Mouse (Mus musculus) right cerebral cortex, postnatal 14 days (tissue): Measurements from ENCODE around the gene Slc25a11.
A peak's percentile ranks its signal among the peaks of the same experiment; 100 is the strongest.

Source experiments
- DNase-seq: peaks from one replicate; pipeline ENCODE4 v3.0.0; 2022

The Slc25a11 gene

GRCm38 (mm10) chr11:70619101-70619500 lies 28.2 kb downstream of the Slc25a11 start, which contains the start of gene Chrne:
Gene Chrne, minus strand, starts transcription at chr11:70619216.
- no peak for DNase-seq

GRCm38 (mm10) chr11:70615516-70616093 lies 31.7 kb downstream of the Slc25a11 start, which contains the start of gene 4930544D05Rik:
Gene 4930544D05Rik, plus strand, starts transcription at chr11:70615848.
- DNase-seq, result no peak

- DNase-seq, result no peak
Observed at GRCm38 (mm10) chr11:70615074-70615473, 32.2 kb downstream of the Slc25a11 start.

- no peak for DNase-seq
Observed at GRCm38 (mm10) chr11:70612505-70612904, 34.8 kb downstream of the Slc25a11 start.

GRCm38 (mm10) chr11:70610752-70611151 lies 36.5 kb downstream of the Slc25a11 start:
- DNase-seq, result no peak

- no peak for DNase-seq
Observed at GRCm38 (mm10) chr11:70608381-70609066, 38.8 kb downstream of the Slc25a11 start.

GRCm38 (mm10) chr11:70607611-70608010 lies 39.7 kb downstream of the Slc25a11 start:
- DNase-seq, result no peak

GRCm38 (mm10) chr11:70606717-70607116 lies 40.6 kb downstream of the Slc25a11 start:
- no peak for DNase-seq

- peak; percentile 69 for DNase-seq
Observed at GRCm38 (mm10) chr11:70605024-70605566, 42.2 kb downstream of the Slc25a11 start.

GRCm38 (mm10) chr11:70598451-70598953 lies 48.8 kb downstream of the Slc25a11 start:
- no peak for DNase-seq

- no peak for DNase-seq
Observed at GRCm38 (mm10) chr11:70597301-70597700, 50.0 kb downstream of the Slc25a11 start.

GRCm38 (mm10) chr11:70596094-70596493 lies 51.2 kb downstream of the Slc25a11 start:
- DNase-seq, result no peak

- no peak for DNase-seq
Observed at GRCm38 (mm10) chr11:70595638-70596037, 51.6 kb downstream of the Slc25a11 start.

GRCm38 (mm10) chr11:70594253-70594989 lies 52.9 kb downstream of the Slc25a11 start:
- DNase-seq, result no peak
